Mouse (Mus musculus) splenic B cell, adult 2 months (primary cell): ENCODE results near the gene Atp1a2.
A peak's percentile ranks its signal among the peaks of the same experiment; 100 is the strongest.
"Not testable (repeated sequence)": the region's sequence is repeated elsewhere in the genome, so short reads cannot be mapped to it uniquely, and the experiment has no call there.

ENCODE experiments used
- DNase-seq: peaks from one replicate; pipeline ENCODE4 v3.0.0-alpha.2; 2011; ENCODE audit warnings: low read depth, low spot score
- H3K27me3 ChIP-seq: 2 replicates; pipeline ENCODE4 v1.6.1; 2012; ENCODE audit warnings: mild to moderate bottlenecking, low read length, moderate library complexity, mixed read lengths; ENCODE audit not compliant: control insufficient read depth, poor library complexity, insufficient read depth, severe bottlenecking
- H3K36me3 ChIP-seq: 2 replicates; pipeline ENCODE4 v1.6.1; 2012; ENCODE audit warnings: mild to moderate bottlenecking, low read length, moderate library complexity, mixed read lengths; ENCODE audit not compliant: control insufficient read depth, poor library complexity, insufficient read depth, severe bottlenecking

Gene Atp1a2

GRCm38 (mm10) chr1:172279768-172280509 lies 17.9 kb downstream of the Atp1a2 start:
- H3K27me3 ChIP-seq = no peaks in the 10 kb centered on the region
- DNase-seq = no peak
- H3K36me3 ChIP-seq = no peaks in the 10 kb centered on the region

- H3K36me3 ChIP-seq = no peaks in the 10 kb centered on the region
- DNase-seq = no peak
- H3K27me3 ChIP-seq = no peaks in the 10 kb centered on the region
Observed at GRCm38 (mm10) chr1:172278328-172278727, 19.5 kb downstream of the Atp1a2 start.

- DNase-seq = peak; percentile 79
Observed at GRCm38 (mm10) chr1:172277172-172277571, 20.7 kb downstream of the Atp1a2 start.

GRCm38 (mm10) chr1:172274547-172274946 lies 23.3 kb downstream of the Atp1a2 start:
- H3K36me3 ChIP-seq = no peaks in the 10 kb centered on the region
- DNase-seq = no peak
- no peaks in the 10 kb centered on the region for H3K27me3 ChIP-seq

More at GRCm38 (mm10) chr1:172277172-172277571, 20.7 kb downstream of the Atp1a2 start:
- H3K36me3 ChIP-seq = no peaks in the 10 kb centered on the region
- H3K27me3 ChIP-seq = no peaks in the 10 kb centered on the region

GRCm38 (mm10) chr1:172274116-172274515 lies 23.7 kb downstream of the Atp1a2 start:
- Histone ChIP-seq H3K27me3 (no peaks in the 10 kb centered on the region), H3K36me3 (no peaks in the 10 kb centered on the region)
- DNase-seq = no peak

GRCm38 (mm10) chr1:172273386-172273785 lies 24.5 kb downstream of the Atp1a2 start:
- no peaks in the 10 kb centered on the region for H3K27me3 ChIP-seq
- no peaks in the 10 kb centered on the region for H3K36me3 ChIP-seq
- DNase-seq = no peak

GRCm38 (mm10) chr1:172271765-172272164 lies 26.1 kb downstream of the Atp1a2 start:
- no peak for DNase-seq
- Histone ChIP-seq H3K36me3 (no peaks in the 10 kb centered on the region), H3K27me3 (no peaks in the 10 kb centered on the region)

GRCm38 (mm10) chr1:172271208-172271607 lies 26.7 kb downstream of the Atp1a2 start:
- Histone ChIP-seq H3K27me3 (no peaks in the 10 kb centered on the region), H3K36me3 (no peaks in the 10 kb centered on the region)
- no peak for DNase-seq

- Histone ChIP-seq H3K27me3 (no peaks in the 10 kb centered on the region), H3K36me3 (no peaks in the 10 kb centered on the region)
- DNase-seq = no peak
Observed at GRCm38 (mm10) chr1:172261477-172262078, 36.3 kb downstream of the Atp1a2 start, which contains the start of gene Igsf8. Gene Igsf8, plus strand, starts transcription at chr1:172261641.

- Histone ChIP-seq H3K36me3 (no peaks in the 10 kb centered on the region), H3K27me3 (no peaks in the 10 kb centered on the region)
- DNase-seq = no peak
Observed at GRCm38 (mm10) chr1:172258314-172258713, 39.5 kb downstream of the Atp1a2 start, which contains the start of gene Atp1a4. Gene Atp1a4, minus strand, starts transcription at chr1:172258414.

GRCm38 (mm10) chr1:172247679-172248078 lies 50.2 kb downstream of the Atp1a2 start:
- peak; percentile 36 for DNase-seq
- no peaks in the 10 kb centered on the region for H3K36me3 ChIP-seq
- no peaks in the 10 kb centered on the region for H3K27me3 ChIP-seq

GRCm38 (mm10) chr1:172247216-172247615 lies 50.6 kb downstream of the Atp1a2 start:
- Histone ChIP-seq H3K36me3 (no peaks in the 10 kb centered on the region), H3K27me3 (no peaks in the 10 kb centered on the region)

GRCm38 (mm10) chr1:172244645-172245044 lies 53.2 kb downstream of the Atp1a2 start:
- DNase-seq, H3K36me3 ChIP-seq, H3K27me3 ChIP-seq: not testable (repeated sequence)

More at GRCm38 (mm10) chr1:172247216-172247615, 50.6 kb downstream of the Atp1a2 start:
- DNase-seq = no peak

GRCm38 (mm10) chr1:172243547-172244205 lies 54.2 kb downstream of the Atp1a2 start:
- Histone ChIP-seq H3K27me3 (no peaks in the 10 kb centered on the region), H3K36me3 (no peaks in the 10 kb centered on the region)
- peak; percentile 2 for DNase-seq

- DNase-seq = no peak
- Histone ChIP-seq H3K27me3 (no peaks in the 10 kb centered on the region), H3K36me3 (no peaks in the 10 kb centered on the region)
Observed at GRCm38 (mm10) chr1:172242401-172242800, 55.5 kb downstream of the Atp1a2 start.
